Mouse (Mus musculus): ENCODE measurements around the gene Gm17334.
"Not testable (repeated sequence)": the region's sequence is repeated elsewhere in the genome, so short reads cannot be mapped to it uniquely, and the experiment has no call there.

Gm17334 gene

GRCm38 (mm10) chr11:53770125-53770791 lies 2.7 kb downstream of the Gm17334 start:
- DNase-seq, result peak; percentile 41 to 66

GRCm38 (mm10) chr11:53769760-53770124 lies 3.2 kb downstream of the Gm17334 start, which contains the start of gene Irf1:
Gene Irf1 (plus strand): TSS chr11:53770014.
- peak; percentile 76 to 77 for DNase-seq

GRCm38 (mm10) chr11:53769185-53769576 lies 3.8 kb downstream of the Gm17334 start:
- no peak for DNase-seq

GRCm38 (mm10) chr11:53768422-53769184 lies 4.4 kb downstream of the Gm17334 start:
- DNase-seq, result no peak

GRCm38 (mm10) chr11:53764581-53764980 lies 8.4 kb downstream of the Gm17334 start:
- no peak for DNase-seq

- DNase-seq, result peak; percentile 69 to 75
Measured at GRCm38 (mm10) chr11:53763496-53764140, 9.4 kb downstream of the Gm17334 start.

GRCm38 (mm10) chr11:53762827-53763495 lies 10.0 kb downstream of the Gm17334 start:
- DNase-seq, result peak; percentile 53 to 58

- no peak for DNase-seq
Measured at GRCm38 (mm10) chr11:53762426-53762825, 10.6 kb downstream of the Gm17334 start.

- DNase-seq, result peak; percentile 32 to 37
Measured at GRCm38 (mm10) chr11:53761822-53762221, 11.2 kb downstream of the Gm17334 start.

- no peak for DNase-seq
Measured at GRCm38 (mm10) chr11:53761284-53761683, 11.7 kb downstream of the Gm17334 start.

GRCm38 (mm10) chr11:53759545-53760406 lies 13.2 kb downstream of the Gm17334 start:
- no peak for DNase-seq

GRCm38 (mm10) chr11:53758791-53759351 lies 14.1 kb downstream of the Gm17334 start:
- DNase-seq, result no peak

GRCm38 (mm10) chr11:53758033-53758432 lies 15.0 kb downstream of the Gm17334 start:
- DNase-seq, result not testable (repeated sequence)

GRCm38 (mm10) chr11:53757612-53758011 lies 15.4 kb downstream of the Gm17334 start:
- DNase-seq, result no peak

- DNase-seq, result no peak
Measured at GRCm38 (mm10) chr11:53755011-53755595, 17.9 kb downstream of the Gm17334 start.

GRCm38 (mm10) chr11:53749716-53750352 lies 23.2 kb downstream of the Gm17334 start:
- no peak for DNase-seq

GRCm38 (mm10) chr11:53749306-53749705 lies 23.7 kb downstream of the Gm17334 start:
- DNase-seq, result no peak

- no peak for DNase-seq
Measured at GRCm38 (mm10) chr11:53748614-53749013, 24.4 kb downstream of the Gm17334 start.

GRCm38 (mm10) chr11:53747985-53748384 lies 25.0 kb downstream of the Gm17334 start:
- DNase-seq, result no peak

GRCm38 (mm10) chr11:53745260-53745659 lies 27.7 kb downstream of the Gm17334 start:
- DNase-seq, result no peak

GRCm38 (mm10) chr11:53742353-53742752 lies 30.6 kb downstream of the Gm17334 start:
- no peak for DNase-seq
